9 mouse cellular contexts compared by ENCODE assay signal in the genomic region with DNA sequence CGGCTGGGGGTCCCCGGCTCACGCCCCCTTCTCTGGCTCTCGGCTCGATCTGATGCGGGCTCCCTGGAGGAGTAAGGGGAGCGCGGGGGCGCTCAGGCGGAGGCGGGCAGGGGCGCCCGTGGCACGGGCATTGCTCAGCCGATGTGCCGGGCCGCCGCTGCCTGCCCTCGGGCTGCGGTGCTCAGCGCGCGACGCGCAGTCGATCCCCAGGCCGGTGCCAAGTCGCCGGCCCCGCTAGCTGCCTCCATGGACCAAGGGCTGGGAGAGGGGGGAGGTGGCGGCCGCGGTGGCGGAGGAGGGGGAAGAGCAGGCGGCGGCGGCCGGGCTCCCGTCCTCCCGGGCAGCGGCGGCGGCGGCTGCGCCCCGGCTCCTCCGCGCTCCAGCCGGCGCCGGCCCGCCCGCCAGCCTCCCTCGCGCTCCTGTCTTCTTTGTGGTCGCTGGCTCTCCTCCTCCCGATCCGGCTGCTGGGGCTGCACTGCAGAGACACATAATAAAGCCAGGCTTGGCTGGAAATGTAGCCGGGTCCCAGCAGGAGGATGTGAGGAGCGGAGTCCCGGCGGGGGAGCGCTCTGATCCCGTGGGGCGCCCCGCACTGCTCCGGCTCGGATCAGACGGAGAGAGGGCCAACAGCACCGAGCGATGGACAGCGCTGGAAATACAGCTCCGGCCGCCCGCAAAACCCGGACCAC. TPM values are rescaled to one million over a fixed set of nuclear protein-coding genes. Genes with fewer than 3 reads are reported as not detected.
DNase-seq lines count a peak whose midpoint lies in the region; ATAC-seq and TF ChIP-seq lines count a peak whose summit lies in the region.
"Had no signal": no experiment of that assay in that cellular context is flagged by ENCODE, and none has a peak within 500 bp of the region (broad histone marks: within the 10 kb centered on the region; RNA-seq: fewer than 3 reads in every experiment).

No protein-coding gene starts in this region.

- H3K9ac ChIP-seq in forebrain, embryonic 15.5 days (replicated peaks): peak overlapping the region; percentile 89
- H3K9ac ChIP-seq in heart, postnatal 0 days (replicated peaks; ENCODE audit: low read depth, low read length): peak overlapping the region; percentile 85
- H3K9ac ChIP-seq in liver, embryonic 13.5 days: peak overlapping the region; percentile 26; the same call in 1 of the 2 replicates
- H3K9ac ChIP-seq in neural tube, embryonic 13.5 days: peak overlapping the region; percentile 98

- no peak for TF ChIP-seq EP300 in heart, postnatal 0 days (IDR thresholded peaks at IDR 0.05; ENCODE audit: low read depth)

- H3K9me3 ChIP-seq in forebrain, embryonic 15.5 days: no peaks in the 10 kb centered on the region
- no peaks in the 10 kb centered on the region for H3K9me3 ChIP-seq in heart, postnatal 0 days (replicated peaks; ENCODE audit: control insufficient read depth, low read length)
- H3K9me3 ChIP-seq in liver, embryonic 13.5 days (replicated peaks): no peaks in the 10 kb centered on the region
- H3K9me3 ChIP-seq in neural tube, embryonic 13.5 days: no peaks in the 10 kb centered on the region

- H3K4me3 ChIP-seq in forebrain, embryonic 15.5 days: peak overlapping the region; percentile 87
- H3K4me3 ChIP-seq in heart, postnatal 0 days (ENCODE audit: low read depth, low read length): peak overlapping the region; percentile 72
- peak overlapping the region; percentile 58 for H3K4me3 ChIP-seq in liver, embryonic 13.5 days (replicated peaks)
- H3K4me3 ChIP-seq in neural tube, embryonic 13.5 days: peak overlapping the region; percentile 93

- ATAC-seq in forebrain, embryonic 15.5 days (replicated peaks): peak; percentile 71
- peak; percentile 72 for ATAC-seq in heart, postnatal 0 days (ENCODE audit: insufficient read depth, low read depth)
- ATAC-seq in liver, embryonic 13.5 days (ENCODE audit: low read depth): peak; percentile 32; the same call in 1 of the 2 replicates
- peak; percentile 76 for ATAC-seq in neural tube, embryonic 13.5 days (ENCODE audit: low read depth)

- peak overlapping the region; percentile 94 for H3K4me2 ChIP-seq in forebrain, embryonic 15.5 days (replicated peaks)
- peak overlapping the region; percentile 99 for H3K4me2 ChIP-seq in heart, postnatal 0 days (ENCODE audit: low read depth, low read length)
- peak overlapping the region; percentile 71 for H3K4me2 ChIP-seq in liver, embryonic 13.5 days
- peak overlapping the region; percentile 95 for H3K4me2 ChIP-seq in neural tube, embryonic 13.5 days

- H3K27me3 ChIP-seq in forebrain, embryonic 15.5 days: no peaks in the 10 kb centered on the region; the same call in 1 of the 2 replicates
- peaks cover 78% of the 10 kb centered on the region for H3K27me3 ChIP-seq in heart, postnatal 0 days (ENCODE audit: control insufficient read depth, insufficient read depth, low read length)
- H3K27me3 ChIP-seq in liver, embryonic 13.5 days: peaks cover 99% of the 10 kb centered on the region
- peaks cover 9% of the 10 kb centered on the region; the same call in 1 of the 2 replicates for H3K27me3 ChIP-seq in neural tube, embryonic 13.5 days

- under 1% methylated on average over 52 of the region's 76 CpGs for WGBS in forebrain, embryonic 15.5 days
- WGBS in heart, postnatal 0 days: under 1% methylated on average over 46 of the region's 76 CpGs
- under 1% methylated on average over 59 of the region's 76 CpGs for WGBS in liver, embryonic 13.5 days (ENCODE audit: insufficient replicate concordance)
- WGBS in neural tube, embryonic 13.5 days: under 1% methylated on average over 49 of the region's 76 CpGs

- DNase-seq in 416B (ENCODE audit: low read depth): peak; percentile 49
- peak; percentile 81 for DNase-seq in cerebellum, adult 11 months
- peak; percentile 66 for DNase-seq in heart, postnatal 0 days (ENCODE audit: low spot score)
- peak; percentile 75 to 85 for DNase-seq in kidney, postnatal 25 days
- DNase-seq in liver, embryonic 13.5 days: no peak
- DNase-seq in urinary bladder, postnatal 10 days (ENCODE audit: low spot score): peak; percentile 53

- peak overlapping the region; percentile 93 for H3K27ac ChIP-seq in forebrain, embryonic 15.5 days (replicated peaks)
- peak overlapping the region; percentile 47; the same call in 1 of the 2 replicates for H3K27ac ChIP-seq in heart, postnatal 0 days (ENCODE audit: low read depth)
- H3K27ac ChIP-seq in liver, embryonic 13.5 days: no peak overlapping the region; the same call in 1 of the 2 replicates
- H3K27ac ChIP-seq in neural tube, embryonic 13.5 days (replicated peaks): peak overlapping the region; percentile 99

- peaks cover 56% of the 10 kb centered on the region for H3K4me1 ChIP-seq in forebrain, embryonic 15.5 days
- H3K4me1 ChIP-seq in heart, postnatal 0 days (ENCODE audit: control insufficient read depth, insufficient read depth): peaks cover 20% of the 10 kb centered on the region
- H3K4me1 ChIP-seq in liver, embryonic 13.5 days (replicated peaks): peaks cover 13% of the 10 kb centered on the region
- H3K4me1 ChIP-seq in neural tube, embryonic 13.5 days (replicated peaks): peaks cover 70% of the 10 kb centered on the region

- no peaks in the 10 kb centered on the region for H3K36me3 ChIP-seq in forebrain, embryonic 15.5 days
- H3K36me3 ChIP-seq in heart, postnatal 0 days (replicated peaks; ENCODE audit: control insufficient read depth, insufficient read depth, low read length): no peaks in the 10 kb centered on the region
- no peaks in the 10 kb centered on the region for H3K36me3 ChIP-seq in liver, embryonic 13.5 days
- no peaks in the 10 kb centered on the region for H3K36me3 ChIP-seq in neural tube, embryonic 13.5 days
- H3K36me3 ChIP-seq: G1E had no signal

- TF ChIP-seq CTCF in heart, postnatal 0 days (IDR thresholded peaks at IDR 0.05; ENCODE audit: low read depth): peak; percentile 52

RNA-seq across cellular contexts. Expression of a gene that starts 0.8 kb away (rescaled TPM):
- polyA plus RNA-seq in forebrain, embryonic 15.5 days (2015; fragmentation: Nextera tagmentation; extraction: Ambion mirVana): 17.7 and 19.6 TPM in 2 replicates
- 5.0 and 7.9 TPM in 2 replicates for total RNA-seq in heart, postnatal 0 days (2014; rRNA removed; ENCODE audit: low replicate concordance)
- 1.9 TPM in 2 replicates for polyA plus RNA-seq in heart, postnatal 0 days (2015; fragmentation: Nextera tagmentation; extraction: Ambion mirVana)
- 0.49 and 0.69 TPM in 2 replicates for polyA plus RNA-seq in liver, embryonic 13.5 days (2015; fragmentation: Nextera tagmentation; extraction: Ambion mirVana)
- 35.5 and 57.9 TPM in 2 replicates for polyA plus RNA-seq in neural tube, embryonic 13.5 days (2015; fragmentation: Nextera tagmentation; extraction: Ambion mirVana)
- total RNA-seq: G1E had no signal
- polyA plus RNA-seq: G1E had no signal

Comparison
In these comparisons a context has a peak if more than half of its experiments do, and no peak if none do; other contexts are left out.
1. H3K9ac ChIP-seq: peak in every context shown above with its lines; median percentile 98 in neural tube, embryonic 13.5 days; 89 in forebrain, embryonic 15.5 days; 85 in heart, postnatal 0 days; 26 in liver, embryonic 13.5 days.